Mouse (Mus musculus): ENCODE data around the gene Myom3.

Gene Myom3

GRCm38 (mm10) chr4:135762251-135762906 is 2.9 kb downstream of the Myom3 start:
- DNase-seq: peak; percentile 83

GRCm38 (mm10) chr4:135764700-135765099 is 5.2 kb downstream of the Myom3 start:
- no peak for DNase-seq

GRCm38 (mm10) chr4:135765707-135766106 is 6.2 kb downstream of the Myom3 start:
- no peak for DNase-seq

- DNase-seq: no peak
Measured at GRCm38 (mm10) chr4:135766976-135767375, 7.5 kb downstream of the Myom3 start.

- peak; percentile 70 for DNase-seq
Measured at GRCm38 (mm10) chr4:135768572-135769526, 9.3 kb downstream of the Myom3 start.

- no peak for DNase-seq
Measured at GRCm38 (mm10) chr4:135770611-135771305, 11.2 kb downstream of the Myom3 start.

GRCm38 (mm10) chr4:135771592-135771991 is 12.1 kb downstream of the Myom3 start:
- DNase-seq: no peak

GRCm38 (mm10) chr4:135772671-135773070 is 13.2 kb downstream of the Myom3 start:
- DNase-seq: no peak

GRCm38 (mm10) chr4:135774496-135774895 is 15.0 kb downstream of the Myom3 start:
- DNase-seq: no peak

GRCm38 (mm10) chr4:135776850-135777249 is 17.3 kb downstream of the Myom3 start:
- DNase-seq: no peak

- no peak for DNase-seq
Measured at GRCm38 (mm10) chr4:135779661-135780060, 20.1 kb downstream of the Myom3 start.

- DNase-seq: no peak
Measured at GRCm38 (mm10) chr4:135780255-135780654, 20.7 kb downstream of the Myom3 start.

GRCm38 (mm10) chr4:135781304-135781703 is 21.8 kb downstream of the Myom3 start:
- no peak for DNase-seq

- no peak for DNase-seq
Measured at GRCm38 (mm10) chr4:135786581-135786980, 27.1 kb downstream of the Myom3 start.

GRCm38 (mm10) chr4:135787271-135787670 is 27.8 kb downstream of the Myom3 start:
- no peak for DNase-seq

GRCm38 (mm10) chr4:135789135-135789534 is 29.6 kb downstream of the Myom3 start:
- no peak for DNase-seq

- DNase-seq: no peak
Measured at GRCm38 (mm10) chr4:135792821-135793220, 33.3 kb downstream of the Myom3 start.

GRCm38 (mm10) chr4:135797931-135798330 is 38.4 kb downstream of the Myom3 start:
- peak; percentile 53 for DNase-seq

- DNase-seq: peak; percentile 90
Measured at GRCm38 (mm10) chr4:135801543-135801942, 42.0 kb downstream of the Myom3 start.

GRCm38 (mm10) chr4:135803299-135803698 is 43.8 kb downstream of the Myom3 start:
- DNase-seq: peak; percentile 37

GRCm38 (mm10) chr4:135804169-135804568 is 44.7 kb downstream of the Myom3 start:
- no peak for DNase-seq

- no peak for DNase-seq
Measured at GRCm38 (mm10) chr4:135814896-135815295, 55.4 kb downstream of the Myom3 start.

- DNase-seq: peak; percentile 74
Measured at GRCm38 (mm10) chr4:135816905-135817622, 57.5 kb downstream of the Myom3 start.
